Mouse (Mus musculus) neural tube, embryonic 14.5 days (tissue): Measurements from ENCODE around the gene Magi2. TPM values are rescaled to one million over a fixed set of nuclear protein-coding genes. Genes with fewer than 3 reads are reported as not detected.
A peak's percentile ranks its signal among the peaks of the same experiment; 100 is the strongest.

ENCODE experiments used
- ATAC-seq: fragments of 200-750 bp; cut with Nextera tagmentation; 2 replicates; pipeline ENCODE4 v1.8.0; 2017; ENCODE audit warnings: low read depth, mild to moderate bottlenecking, moderate TSS enrichment, moderate library complexity
- H3K27ac ChIP-seq: fragments of 300-500 bp; sonication (generic); 2 replicates; pipeline ENCODE4 v1.5.1; 2014; ENCODE audit warnings: low read depth, mild to moderate bottlenecking, control low read depth, low read length, moderate library complexity, mixed read lengths
- H3K27me3 ChIP-seq: fragments of 300-500 bp; sonication (generic); 2 replicates; pipeline ENCODE4 v1.6.1; 2014; ENCODE audit warnings: low read length; ENCODE audit not compliant: control insufficient read depth, insufficient read depth
- H3K36me3 ChIP-seq: fragments of 300-500 bp; sonication (generic); 2 replicates; pipeline ENCODE4 v1.6.1; 2014; ENCODE audit warnings: low read length, mixed read lengths; ENCODE audit not compliant: control insufficient read depth, insufficient read depth
- H3K4me1 ChIP-seq: fragments of 300-500 bp; sonication (generic); 2 replicates; pipeline ENCODE4 v1.6.1; 2014; ENCODE audit warnings: low read length; ENCODE audit not compliant: control insufficient read depth, insufficient read depth
- H3K4me2 ChIP-seq: fragments of 300-500 bp; sonication (generic); 2 replicates; pipeline ENCODE4 v1.6.1; 2014; ENCODE audit warnings: mild to moderate bottlenecking, low read depth, low read length, control low read depth
- H3K4me3 ChIP-seq: fragments of 300-500 bp; sonication (generic); 2 replicates; pipeline ENCODE4 v1.5.1; 2014; ENCODE audit warnings: low read depth, low read length, control low read depth, mixed read lengths
- H3K9ac ChIP-seq: fragments of 300-500 bp; sonication (generic); replicated peaks from 2 replicates; pipeline ENCODE4 v1.6.1; 2014; ENCODE audit warnings: low read depth, mild to moderate bottlenecking, control low read depth, low read length, mixed read lengths
- H3K9me3 ChIP-seq: fragments of 300-500 bp; sonication (generic); 2 replicates; pipeline ENCODE4 v1.6.1; 2016; ENCODE audit warnings: low read length; ENCODE audit not compliant: control insufficient read depth
- WGBS: fragments of 180-500 bp; shearing (Covaris S2); extraction: QIAGEN DNeasy Blood & Tissue Kit; methylation state at CpG from one replicate; pipeline ENCODE4 v1.1.7; 2014; 5-methylcytosine and 5-hydroxymethylcytosine counted together
- polyA plus RNA-seq: library from polyadenylated mRNA; unstranded; fragments of >200 nt; fragmentation: Nextera tagmentation; extraction: Ambion mirVana; gene quantifications from 2 replicates; pipeline ENCODE4 v1.2.1, GENCODE M21; 2014

The Magi2 gene
- polyA plus RNA-seq, 1 experiment from 2014 or later, result 50.2 TPM

DNA sequence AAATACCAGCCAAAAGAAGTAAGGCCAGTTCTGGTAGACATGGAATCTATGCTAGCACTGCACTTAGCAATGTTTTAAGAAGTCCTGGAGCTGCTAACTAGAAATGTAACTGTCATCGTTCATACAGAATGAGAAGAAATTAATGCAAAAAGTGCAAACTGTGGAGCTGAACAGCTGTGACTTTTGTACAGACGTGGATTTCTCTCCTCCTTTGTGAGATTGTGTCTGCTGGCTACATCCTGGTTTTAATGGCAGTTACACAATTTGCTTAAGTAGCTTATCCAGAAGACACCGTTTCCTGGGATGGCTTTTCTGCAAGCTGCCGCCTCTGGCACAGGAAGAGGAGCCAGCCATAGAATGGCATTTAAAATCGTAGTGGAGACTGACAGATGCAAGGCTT is 1136.4 kb downstream of the Magi2 start:
- no peak for ATAC-seq
- Histone ChIP-seq H3K27ac (no peak overlapping the region), H3K36me3 (no peaks in the 10 kb centered on the region), H3K4me3 (no peak overlapping the region), H3K27me3 (no peaks in the 10 kb centered on the region), H3K9ac (no peak overlapping the region), H3K4me1 (no peaks in the 10 kb centered on the region), H3K9me3 (no peaks in the 10 kb centered on the region), H3K4me2 (no peak overlapping the region)
- WGBS, result 62% methylated on average over 5 of the region's 5 CpGs

- Histone ChIP-seq H3K9me3 (no peaks in the 10 kb centered on the region), H3K4me3 (no peak overlapping the region), H3K27ac (no peak overlapping the region), H3K36me3 (no peaks in the 10 kb centered on the region), H3K27me3 (no peaks in the 10 kb centered on the region), H3K4me1 (no peaks in the 10 kb centered on the region), H3K9ac (no peak overlapping the region), H3K4me2 (no peak overlapping the region)
- WGBS, result 79% methylated on average over 1 of the region's 1 CpGs
- no peak for ATAC-seq
Measured at GRCm38 (mm10) chr5:20373586-20373985, 1146.8 kb downstream of the Magi2 start.

DNA sequence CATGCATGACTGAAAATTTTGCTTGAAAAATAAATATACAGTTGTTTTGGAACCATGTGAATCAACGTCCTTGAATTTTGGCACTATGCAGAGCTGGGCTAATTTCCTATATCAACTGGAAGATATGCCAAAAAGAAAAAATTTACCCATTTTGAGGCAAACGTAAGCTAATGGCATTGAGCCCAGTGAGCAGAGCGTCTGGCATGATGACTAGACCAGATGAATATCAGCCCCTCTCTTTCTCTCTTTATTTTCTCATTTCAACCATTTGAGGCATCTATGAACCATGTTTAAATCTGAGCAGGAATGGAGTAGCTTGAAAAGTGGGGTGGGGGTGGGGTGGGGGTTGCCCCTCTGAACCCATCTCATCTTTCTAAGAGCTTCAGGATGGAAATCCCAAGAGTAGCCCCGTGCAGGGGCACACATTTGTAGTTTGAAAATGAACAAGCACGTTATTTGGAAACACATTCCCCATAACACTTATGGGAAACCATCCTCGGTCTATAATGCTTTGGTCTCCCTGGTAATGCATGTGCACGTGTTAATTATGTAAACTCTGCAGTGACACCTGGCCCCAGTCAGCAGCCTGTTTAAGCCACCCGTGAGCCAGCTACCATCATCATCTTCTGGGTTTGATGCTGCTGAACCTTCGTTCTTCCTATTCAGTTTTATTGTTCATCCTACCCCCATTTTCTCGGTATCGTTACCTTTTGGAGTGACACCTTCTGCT is 1151.4 kb downstream of the Magi2 start:
- no peak overlapping the region for H3K27ac ChIP-seq
- no peak overlapping the region for H3K4me3 ChIP-seq
- H3K27me3 ChIP-seq, result no peaks in the 10 kb centered on the region
- H3K9me3 ChIP-seq, result no peaks in the 10 kb centered on the region
- no peak overlapping the region for H3K9ac ChIP-seq
- no peak overlapping the region for H3K4me2 ChIP-seq
- WGBS, result 82% methylated on average over 11 of the region's 11 CpGs
- no peak for ATAC-seq
- H3K36me3 ChIP-seq, result no peaks in the 10 kb centered on the region
- H3K4me1 ChIP-seq, result no peaks in the 10 kb centered on the region

DNA sequence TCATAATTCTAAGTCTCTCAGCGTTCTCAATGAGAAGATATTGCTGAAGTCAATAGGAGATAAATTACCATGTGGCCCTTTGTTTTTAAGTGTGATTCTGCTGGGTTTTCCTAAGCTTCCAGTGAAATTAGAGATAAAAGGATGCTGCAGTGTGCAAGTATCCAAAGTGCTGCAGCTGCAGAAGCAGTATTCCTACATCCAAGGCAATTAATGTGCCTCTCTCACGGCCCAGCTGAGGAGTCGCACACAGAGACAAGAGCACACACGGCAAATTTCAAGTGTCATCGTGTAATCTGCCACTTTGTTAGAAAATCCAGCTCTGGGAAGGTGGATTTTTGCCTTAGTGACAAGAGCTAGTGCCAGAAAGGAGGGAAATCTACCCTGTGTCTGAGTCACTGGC is 1177.7 kb downstream of the Magi2 start:
- Histone ChIP-seq H3K4me1 (no peaks in the 10 kb centered on the region), H3K9me3 (no peaks in the 10 kb centered on the region), H3K27me3 (no peaks in the 10 kb centered on the region), H3K4me3 (no peak overlapping the region), H3K36me3 (no peaks in the 10 kb centered on the region), H3K4me2 (no peak overlapping the region), H3K27ac (no peak overlapping the region), H3K9ac (no peak overlapping the region)
- no peak for ATAC-seq
- 76% methylated on average over 5 of the region's 5 CpGs for WGBS

- no peak overlapping the region for H3K4me2 ChIP-seq
- ATAC-seq, result no peak
- H3K9ac ChIP-seq, result no peak overlapping the region
- WGBS, result 88% methylated on average over 4 of the region's 4 CpGs
- H3K4me1 ChIP-seq, result no peaks in the 10 kb centered on the region
- H3K36me3 ChIP-seq, result no peaks in the 10 kb centered on the region
- H3K27me3 ChIP-seq, result no peaks in the 10 kb centered on the region
- H3K9me3 ChIP-seq, result no peaks in the 10 kb centered on the region
- H3K4me3 ChIP-seq, result no peak overlapping the region
- H3K27ac ChIP-seq, result no peak overlapping the region
Measured at GRCm38 (mm10) chr5:20406626-20407025, 1179.8 kb downstream of the Magi2 start.

- ATAC-seq, result peak; percentile 81; the same call in 1 of the 2 replicates
- H3K36me3 ChIP-seq, result no peaks in the 10 kb centered on the region
- no peaks in the 10 kb centered on the region for H3K9me3 ChIP-seq
- H3K4me3 ChIP-seq, result no peak overlapping the region
- H3K9ac ChIP-seq, result no peak overlapping the region
- H3K27me3 ChIP-seq, result no peaks in the 10 kb centered on the region
- no peak overlapping the region for H3K4me2 ChIP-seq
- H3K4me1 ChIP-seq, result no peaks in the 10 kb centered on the region
- H3K27ac ChIP-seq, result no peak overlapping the region
Measured at GRCm38 (mm10) chr5:20415320-20415719, 1188.5 kb downstream of the Magi2 start.

GRCm38 (mm10) chr5:20417348-20417747 is 1190.5 kb downstream of the Magi2 start:
- Histone ChIP-seq H3K27ac (no peak overlapping the region), H3K4me2 (no peak overlapping the region), H3K36me3 (no peaks in the 10 kb centered on the region), H3K4me1 (no peaks in the 10 kb centered on the region), H3K9me3 (no peaks in the 10 kb centered on the region), H3K9ac (no peak overlapping the region), H3K4me3 (no peak overlapping the region), H3K27me3 (no peaks in the 10 kb centered on the region)
- no peak for ATAC-seq

DNA sequence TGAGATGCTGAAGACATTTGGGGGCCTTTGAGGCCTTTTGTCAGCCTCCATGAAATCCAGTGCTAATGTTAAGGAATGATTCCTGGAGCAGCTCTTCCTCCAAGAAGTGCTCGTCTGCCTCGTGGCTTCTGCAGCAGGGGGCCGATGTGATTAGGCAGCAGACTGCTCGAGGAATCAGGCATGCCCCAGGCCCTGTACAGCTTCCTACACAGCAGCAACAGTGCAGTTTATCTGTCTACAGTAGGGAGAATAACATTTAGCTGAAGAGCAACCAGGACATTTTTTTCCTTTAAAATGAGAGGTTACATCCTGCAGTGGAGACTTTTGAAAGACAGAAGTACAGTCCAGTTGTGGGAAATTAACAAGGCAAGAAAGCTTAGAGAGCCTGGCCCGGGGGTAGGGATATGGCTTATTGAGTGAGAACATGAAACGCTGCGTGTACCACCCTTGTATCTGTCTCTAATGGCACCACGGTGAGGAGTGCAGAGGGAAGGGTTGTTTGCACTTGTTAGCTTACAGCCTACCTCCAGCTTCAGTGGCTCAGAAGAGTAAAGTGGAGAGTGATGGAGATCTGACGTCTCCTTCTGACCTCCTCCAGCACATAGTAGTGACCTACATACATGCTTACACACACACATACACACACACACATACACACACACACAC is 1205.4 kb downstream of the Magi2 start:
- Histone ChIP-seq H3K9me3 (no peaks in the 10 kb centered on the region), H3K4me2 (no peak overlapping the region), H3K4me1 (no peaks in the 10 kb centered on the region), H3K27me3 (no peaks in the 10 kb centered on the region), H3K27ac (no peak overlapping the region), H3K36me3 (no peaks in the 10 kb centered on the region), H3K4me3 (no peak overlapping the region), H3K9ac (no peak overlapping the region)
- 55% methylated on average over 9 of the region's 9 CpGs for WGBS
- ATAC-seq, result no peak

DNA sequence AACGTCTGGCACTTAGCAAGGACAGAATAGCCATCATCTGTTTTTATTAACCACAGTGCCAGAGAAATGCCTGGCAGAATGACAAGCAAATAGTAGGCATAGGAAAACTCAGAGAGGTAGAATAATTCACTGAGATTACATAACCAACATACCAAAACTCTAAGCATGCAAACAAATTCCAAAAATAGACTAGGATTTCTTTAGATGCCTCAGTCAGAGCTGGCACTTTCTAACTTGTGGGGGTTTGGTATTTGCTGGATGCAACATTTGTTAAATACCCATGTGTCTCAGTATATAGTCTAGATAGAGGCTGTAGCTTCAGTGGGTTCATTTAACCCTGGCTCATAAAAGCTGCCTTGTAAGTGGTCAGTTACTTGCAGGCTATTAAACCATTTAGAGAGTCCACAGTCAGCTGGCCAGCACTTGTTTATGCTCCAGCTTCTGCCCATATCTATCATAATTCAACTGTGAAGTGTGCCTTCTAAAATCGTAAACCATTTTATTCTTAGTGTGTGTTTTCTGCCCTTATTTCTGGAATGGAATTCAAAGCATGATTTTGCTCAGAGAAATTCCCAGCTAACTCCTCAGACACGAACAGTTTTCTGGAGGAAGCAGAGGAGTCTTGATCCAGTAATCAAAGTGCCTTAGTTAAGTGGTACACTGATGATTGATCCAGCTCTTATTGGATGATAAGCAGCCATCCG is 1219.8 kb downstream of the Magi2 start:
- no peaks in the 10 kb centered on the region for H3K4me1 ChIP-seq
- H3K27me3 ChIP-seq, result no peaks in the 10 kb centered on the region
- no peaks in the 10 kb centered on the region for H3K9me3 ChIP-seq
- no peak overlapping the region for H3K4me2 ChIP-seq
- no peaks in the 10 kb centered on the region for H3K36me3 ChIP-seq
- no peak for ATAC-seq
- no peak overlapping the region for H3K9ac ChIP-seq
- 59% methylated on average over 4 of the region's 4 CpGs for WGBS
- no peak overlapping the region for H3K27ac ChIP-seq
- no peak overlapping the region for H3K4me3 ChIP-seq
